Mouse (Mus musculus) olfactory bulb, adult 2 months (tissue): ENCODE measurements at regions not wholly inside any gene's neighbourhood (a gene's known extent, or its start where the extent isn't known, plus 50 kb on each side); places are given as distances from the start of the nearest gene placed in this dataset.

Experiments used
- H3K27ac ChIP-seq: fragments of 200-500 bp; 2 replicates; pipeline ENCODE4 v1.5.1; 2012; ENCODE audit warnings: low read depth, low read length; ENCODE audit not compliant: insufficient read depth
- H3K4me1 ChIP-seq: fragments of 200-500 bp; 2 replicates; pipeline ENCODE4 v1.6.1; 2012; ENCODE audit warnings: low read length; ENCODE audit not compliant: control insufficient read depth, insufficient read depth
- H3K4me3 ChIP-seq: fragments of 200-500 bp; 2 replicates; pipeline ENCODE4 v1.5.1; 2012; ENCODE audit warnings: mild to moderate bottlenecking, low read depth, low read length, moderate library complexity; ENCODE audit not compliant: insufficient read depth
- CTCF ChIP-seq: fragments of 200-500 bp; IDR thresholded peaks from 2 replicates; pipeline ENCODE4 v1.5.1; 2012; ENCODE audit warnings: low read depth, mild to moderate bottlenecking, low read length, moderate library complexity; ENCODE audit not compliant: insufficient read depth
- POLR2A ChIP-seq: fragments of 200-500 bp; IDR thresholded peaks from 2 replicates; pipeline ENCODE4 v1.6.1; 2012; ENCODE audit warnings: mild to moderate bottlenecking, low read depth, low read length, moderate library complexity; ENCODE audit not compliant: insufficient read depth
- WGBS: fragments of 180-500 bp; shearing (Covaris S2); methylation state at CpG from one replicate; pipeline ENCODE4 v1.1.7; 2018; 5-methylcytosine and 5-hydroxymethylcytosine counted together

GRCm38 (mm10) chr16:87103599-87103998 lies 250.4 kb upstream of the N6amt1 start:
- Histone ChIP-seq H3K27ac (no peak overlapping the region), H3K4me3 (no peak overlapping the region), H3K4me1 (no peaks in the 10 kb centered on the region)
- TF ChIP-seq CTCF (no peak), POLR2A (no peak)
- 77% methylated on average over 2 of the region's 2 CpGs for WGBS

GRCm38 (mm10) chr16:87102057-87102456 lies 251.9 kb upstream of the N6amt1 start:
- Histone ChIP-seq H3K4me1 (no peaks in the 10 kb centered on the region), H3K27ac (no peak overlapping the region), H3K4me3 (no peak overlapping the region)
- TF ChIP-seq CTCF (no peak), POLR2A (no peak)

GRCm38 (mm10) chr16:87092011-87092410 lies 262.0 kb upstream of the N6amt1 start:
- Histone ChIP-seq H3K4me3 (no peak overlapping the region), H3K27ac (no peak overlapping the region), H3K4me1 (no peaks in the 10 kb centered on the region)
- TF ChIP-seq POLR2A, result no peak
- no peak for TF ChIP-seq CTCF
- WGBS, result 73% methylated on average over 2 of the region's 2 CpGs

- TF ChIP-seq POLR2A, result no peak
- no peak for TF ChIP-seq CTCF
- Histone ChIP-seq H3K4me3 (no peak overlapping the region), H3K27ac (no peak overlapping the region), H3K4me1 (no peaks in the 10 kb centered on the region)
- 89% methylated on average over 3 of the region's 3 CpGs for WGBS
These were observed 264.7 kb upstream of the N6amt1 start for GRCm38 (mm10) chr16:87089322-87089721.

- TF ChIP-seq CTCF (no peak), POLR2A (no peak)
- WGBS, result 83% methylated on average over 2 of the region's 2 CpGs
- H3K4me3 ChIP-seq, result no peak overlapping the region
- H3K27ac ChIP-seq, result no peak overlapping the region
- no peaks in the 10 kb centered on the region for H3K4me1 ChIP-seq
These were observed 270.5 kb upstream of the N6amt1 start for GRCm38 (mm10) chr16:87083505-87083904.

GRCm38 (mm10) chr16:87077385-87077784 lies 276.6 kb upstream of the N6amt1 start:
- no peak for TF ChIP-seq POLR2A
- TF ChIP-seq CTCF, result no peak
- H3K4me3 ChIP-seq, result no peak overlapping the region
- WGBS, result 90% methylated on average over 2 of the region's 2 CpGs
- no peaks in the 10 kb centered on the region for H3K4me1 ChIP-seq
- H3K27ac ChIP-seq, result no peak overlapping the region

- no peak overlapping the region for H3K27ac ChIP-seq
- TF ChIP-seq CTCF (no peak), POLR2A (no peak)
- WGBS, result 84% methylated on average over 2 of the region's 2 CpGs
- no peak overlapping the region for H3K4me3 ChIP-seq
- H3K4me1 ChIP-seq, result no peaks in the 10 kb centered on the region
These were observed 284.7 kb upstream of the N6amt1 start for GRCm38 (mm10) chr16:87069294-87069693.

GRCm38 (mm10) chr16:87067981-87068380 lies 286.0 kb upstream of the N6amt1 start:
- TF ChIP-seq CTCF (no peak), POLR2A (no peak)
- Histone ChIP-seq H3K27ac (no peak overlapping the region), H3K4me3 (no peak overlapping the region), H3K4me1 (no peaks in the 10 kb centered on the region)
- WGBS, result 34% methylated on average over 1 of the region's 1 CpGs

GRCm38 (mm10) chr16:87067523-87067922 lies 286.5 kb upstream of the N6amt1 start:
- 72% methylated on average over 5 of the region's 5 CpGs for WGBS
- TF ChIP-seq POLR2A, result no peak
- no peak for TF ChIP-seq CTCF
- Histone ChIP-seq H3K27ac (no peak overlapping the region), H3K4me1 (no peaks in the 10 kb centered on the region), H3K4me3 (no peak overlapping the region)

- TF ChIP-seq POLR2A (no peak), CTCF (no peak)
- H3K4me1 ChIP-seq, result no peaks in the 10 kb centered on the region
- 93% methylated on average over 8 of the region's 8 CpGs for WGBS
- no peak overlapping the region for H3K4me3 ChIP-seq
- H3K27ac ChIP-seq, result no peak overlapping the region
These were observed 293.5 kb upstream of the N6amt1 start for GRCm38 (mm10) chr16:87060473-87060872.
